Mouse (Mus musculus): Measurements from ENCODE around the gene Lhfp.

Lhfp gene

DNA sequence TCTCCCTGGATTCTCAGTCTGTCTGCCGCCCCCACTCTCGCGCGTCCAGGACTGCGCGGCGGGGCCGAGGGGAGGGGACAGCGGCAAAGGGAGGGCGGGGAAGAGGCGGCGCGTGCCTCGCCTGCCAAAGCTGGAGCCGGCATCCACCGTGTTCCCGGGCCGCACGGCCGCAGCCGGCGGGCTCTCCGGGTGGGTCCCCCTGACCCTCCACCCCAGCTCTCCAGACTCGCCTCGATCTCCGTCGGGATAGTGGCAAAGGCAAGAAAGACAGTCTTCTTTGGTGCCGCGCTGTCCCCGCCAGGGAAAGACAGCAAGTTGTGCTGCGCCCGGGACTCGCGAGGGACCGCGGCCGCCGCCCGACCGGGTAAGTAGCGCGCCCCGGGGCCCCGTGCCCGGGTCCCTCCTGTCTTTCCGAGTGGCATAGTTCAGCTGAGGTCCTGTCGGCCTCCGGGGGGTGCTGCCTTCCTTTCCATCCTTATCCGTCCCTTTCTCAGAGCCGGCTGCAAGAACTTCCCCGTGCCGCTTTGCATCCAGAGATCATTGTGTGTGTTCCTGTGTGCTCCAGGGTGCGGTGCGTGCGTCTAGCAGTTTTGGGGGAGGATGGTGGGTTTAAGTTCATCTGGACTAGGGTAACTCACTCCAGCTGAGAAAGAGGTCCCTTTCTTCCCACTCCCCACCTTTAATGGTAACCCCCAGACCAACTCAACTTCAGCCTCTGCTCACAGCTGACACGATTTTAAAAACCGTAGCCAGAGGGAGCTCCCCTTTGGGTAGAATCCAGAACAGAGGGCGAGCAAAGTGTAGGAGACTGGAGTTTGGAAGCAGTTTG lies at the start of gene Lhfp:
Gene Lhfp (plus strand): TSS at position 118 of the 829 bp plus-strand sequence.
- DNase-seq (ENCODE audit: low spot score): no peak

DNA sequence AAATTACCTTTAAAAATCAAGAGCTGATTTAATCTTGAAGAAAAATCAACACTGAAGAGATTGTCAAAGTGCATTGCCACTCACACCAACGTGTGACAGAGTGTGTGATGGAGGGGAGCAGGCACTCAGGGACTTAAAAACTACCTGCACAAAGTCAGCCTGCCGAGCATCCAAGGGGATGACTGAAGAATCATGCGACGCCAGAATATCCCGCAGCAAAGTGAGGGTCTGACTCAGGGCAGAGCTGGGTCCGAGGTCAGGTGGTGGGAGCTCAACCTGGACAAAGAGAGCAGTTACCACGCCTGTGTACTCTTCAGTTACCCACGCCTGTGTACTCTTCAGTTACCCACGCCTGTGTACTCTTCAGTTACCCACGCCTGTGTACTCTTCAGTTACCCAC lies 48.0 kb upstream of the Lhfp start:
- no peak for DNase-seq (ENCODE audit: low spot score)

DNA sequence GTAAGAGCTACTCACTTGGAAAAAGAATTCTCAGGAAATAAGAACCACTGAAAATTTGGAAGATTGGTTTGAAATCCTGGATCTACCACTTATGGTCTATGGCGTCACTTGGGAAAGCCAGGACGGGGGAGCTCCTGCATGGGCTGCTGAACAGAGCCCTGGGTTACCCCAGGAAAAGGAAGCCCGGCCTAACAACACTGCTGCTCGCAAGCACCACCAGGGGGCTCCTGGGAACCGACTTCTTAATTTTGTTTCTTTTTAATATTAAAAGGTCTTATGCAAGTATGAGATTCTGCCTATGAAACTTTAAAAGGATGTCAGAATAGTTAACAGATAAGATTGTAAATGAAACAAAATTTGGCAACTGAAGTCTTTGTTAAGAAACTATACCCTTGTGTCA lies 46.7 kb upstream of the Lhfp start:
- DNase-seq (ENCODE audit: low spot score): no peak

DNA sequence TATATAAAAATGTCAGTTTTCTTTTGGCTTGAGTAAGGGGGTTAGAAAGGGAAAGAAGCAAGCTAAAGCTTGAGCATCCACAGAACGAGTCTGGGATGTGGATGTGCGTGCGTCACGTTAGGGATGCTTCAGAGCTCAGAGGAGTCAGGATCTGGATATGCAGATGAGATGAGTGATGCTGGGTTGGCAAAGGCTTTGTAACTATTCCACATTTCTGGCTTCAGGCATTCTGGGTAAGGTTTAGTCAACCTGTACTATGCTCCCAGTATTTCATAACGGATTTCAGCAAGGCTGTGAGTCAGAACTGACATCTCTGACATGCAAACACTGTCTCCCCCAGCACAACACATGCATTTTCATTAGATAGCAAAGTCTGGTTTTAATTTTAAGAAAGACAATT lies 44.7 kb upstream of the Lhfp start:
- no peak for DNase-seq (ENCODE audit: low spot score)

DNA sequence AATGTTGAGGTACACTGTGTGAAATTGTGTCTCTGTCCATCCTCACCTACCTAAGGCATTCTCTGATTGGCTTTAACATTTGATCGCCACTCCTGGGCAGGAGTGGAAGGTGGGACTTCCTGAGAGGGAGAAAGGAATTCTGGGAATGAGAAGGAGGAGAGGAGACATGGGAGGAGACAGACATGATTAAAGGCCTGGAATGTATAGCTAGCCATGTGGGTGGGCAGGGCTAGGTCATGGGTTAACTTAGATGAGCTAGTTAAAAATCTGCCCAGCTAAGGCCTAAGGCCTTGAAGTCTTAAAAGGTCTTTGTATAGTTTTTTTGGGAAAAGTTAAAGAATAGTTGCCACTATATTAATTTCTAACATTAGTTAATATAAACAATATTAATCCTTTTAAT lies 43.9 kb upstream of the Lhfp start:
- DNase-seq (ENCODE audit: low spot score): no peak

DNA sequence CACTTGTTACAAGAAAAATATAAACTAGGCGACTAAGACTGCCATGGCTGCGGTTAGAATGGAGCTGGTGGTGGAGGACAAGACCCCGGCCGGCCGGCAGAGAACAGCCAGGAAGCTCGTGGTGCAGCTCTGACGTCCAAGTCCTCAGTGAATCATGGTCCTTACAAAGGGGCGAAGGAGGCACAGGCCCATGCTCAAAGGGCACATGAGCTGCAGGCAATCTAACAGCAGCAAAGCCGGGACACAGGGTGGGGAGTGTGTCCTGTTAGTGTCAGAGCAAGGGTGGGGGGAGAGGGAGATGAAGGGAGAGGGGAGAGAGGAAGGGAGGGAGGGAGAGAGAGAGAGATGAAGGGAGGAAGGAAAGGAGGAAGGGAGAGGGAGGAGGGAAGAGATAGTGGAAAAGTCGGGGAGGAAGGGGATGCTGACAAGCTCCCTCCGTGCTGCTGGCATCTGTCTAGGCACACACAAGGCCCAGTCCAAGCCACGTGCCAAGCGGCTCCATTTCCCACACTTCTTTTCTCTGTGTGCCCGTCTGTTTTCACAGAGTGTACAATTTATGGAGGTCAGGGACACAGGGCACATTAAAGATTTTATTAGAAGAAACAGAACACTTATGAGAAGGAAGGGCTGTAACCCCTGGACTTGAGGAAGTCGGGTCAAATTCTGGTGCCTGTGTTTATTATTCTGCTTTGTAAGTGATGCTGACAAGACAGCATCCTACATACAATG lies 42.1 kb upstream of the Lhfp start:
- DNase-seq (ENCODE audit: low spot score): no peak

DNA sequence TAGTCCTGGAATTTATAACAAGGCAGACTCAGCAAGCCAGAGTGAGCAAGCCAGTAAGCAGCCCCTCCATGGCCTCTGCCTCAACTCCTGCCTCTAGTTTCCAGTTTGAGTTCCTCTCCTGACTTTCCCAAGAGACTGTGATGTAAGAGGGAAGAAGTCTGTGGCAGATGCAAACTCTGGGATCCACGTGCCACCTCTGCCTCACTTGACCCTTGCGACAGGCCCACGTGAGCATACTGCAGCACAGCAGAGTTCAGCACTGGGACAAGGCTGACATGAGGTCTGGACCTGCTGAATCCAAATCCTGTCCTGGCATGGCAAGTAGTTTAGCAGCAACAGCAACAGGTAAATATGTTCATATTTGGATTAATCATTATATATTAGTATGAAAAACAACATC lies 41.3 kb upstream of the Lhfp start:
- DNase-seq (ENCODE audit: low spot score): no peak

DNA sequence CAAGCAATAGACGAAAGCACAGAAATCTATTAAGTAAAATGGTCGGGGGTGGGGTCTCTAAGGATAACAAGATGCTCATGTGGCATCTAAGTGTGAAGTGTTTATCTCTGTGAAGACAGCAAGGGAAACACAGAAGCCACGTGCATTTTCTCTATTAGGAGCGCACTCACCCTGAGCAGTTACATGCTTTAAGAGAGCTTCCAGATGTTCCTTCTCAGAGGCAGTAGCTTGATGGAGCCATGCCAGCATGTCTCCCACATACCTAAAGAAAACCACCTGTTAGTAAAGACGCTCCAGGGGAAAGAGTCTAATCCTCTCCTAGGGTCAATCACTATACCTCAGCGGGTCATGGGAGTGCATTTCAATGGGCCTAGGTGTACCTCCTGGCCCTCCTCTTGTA lies 39.3 kb upstream of the Lhfp start:
- no peak for DNase-seq (ENCODE audit: low spot score)

DNA sequence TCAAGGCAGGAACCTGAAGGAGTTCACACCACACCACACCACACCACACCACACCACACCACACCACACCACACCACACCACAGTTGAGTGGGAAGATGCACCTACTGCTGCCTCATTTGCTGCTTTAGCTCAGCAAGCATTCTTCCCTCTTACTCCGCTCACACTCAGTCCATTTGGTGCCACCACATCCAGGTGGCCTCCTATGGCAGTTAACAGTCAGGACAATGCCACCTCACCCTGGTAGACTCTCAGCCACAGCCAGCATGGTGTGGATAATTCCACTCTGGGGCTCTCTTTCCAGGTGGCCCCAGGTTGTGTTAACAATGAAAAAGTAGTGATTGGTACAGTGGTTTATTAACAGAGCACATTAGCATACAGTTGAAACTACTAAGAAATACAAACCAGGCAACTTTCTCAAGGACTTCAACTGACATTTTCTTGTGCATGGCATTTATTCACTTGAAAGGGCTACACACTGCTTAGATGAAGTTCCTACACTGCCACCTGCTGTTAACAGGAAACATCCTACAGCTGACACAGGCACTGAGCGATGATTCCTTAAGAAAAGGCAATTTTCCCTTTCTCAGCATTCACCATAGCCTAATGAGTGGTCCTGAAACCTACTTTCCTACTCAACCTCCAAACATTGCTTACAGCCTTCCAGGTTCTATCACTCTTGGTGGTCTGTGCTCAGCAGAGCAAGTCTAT lies 36.8 kb upstream of the Lhfp start:
- peak; percentile 48 for DNase-seq (ENCODE audit: low spot score)

DNA sequence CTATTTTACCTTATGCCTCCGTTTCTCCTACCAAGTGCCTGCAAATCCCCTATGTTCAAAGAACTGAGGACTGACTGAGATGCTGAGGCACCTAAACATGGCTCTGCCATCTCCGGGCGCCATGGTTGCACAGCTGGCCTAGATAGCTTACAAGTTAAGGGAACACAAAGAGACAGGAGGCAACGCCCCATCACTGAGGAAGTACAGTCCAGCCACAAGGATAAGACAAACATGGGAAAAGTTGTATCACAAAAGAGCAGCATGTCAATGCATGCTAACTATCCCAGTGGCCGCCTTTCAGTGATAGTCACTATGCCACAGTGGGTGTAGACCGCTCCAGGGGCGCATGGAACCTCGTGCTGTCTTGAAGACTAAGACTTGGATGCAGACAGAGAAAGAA lies 33.9 kb upstream of the Lhfp start:
- DNase-seq (ENCODE audit: low spot score): no peak

DNA sequence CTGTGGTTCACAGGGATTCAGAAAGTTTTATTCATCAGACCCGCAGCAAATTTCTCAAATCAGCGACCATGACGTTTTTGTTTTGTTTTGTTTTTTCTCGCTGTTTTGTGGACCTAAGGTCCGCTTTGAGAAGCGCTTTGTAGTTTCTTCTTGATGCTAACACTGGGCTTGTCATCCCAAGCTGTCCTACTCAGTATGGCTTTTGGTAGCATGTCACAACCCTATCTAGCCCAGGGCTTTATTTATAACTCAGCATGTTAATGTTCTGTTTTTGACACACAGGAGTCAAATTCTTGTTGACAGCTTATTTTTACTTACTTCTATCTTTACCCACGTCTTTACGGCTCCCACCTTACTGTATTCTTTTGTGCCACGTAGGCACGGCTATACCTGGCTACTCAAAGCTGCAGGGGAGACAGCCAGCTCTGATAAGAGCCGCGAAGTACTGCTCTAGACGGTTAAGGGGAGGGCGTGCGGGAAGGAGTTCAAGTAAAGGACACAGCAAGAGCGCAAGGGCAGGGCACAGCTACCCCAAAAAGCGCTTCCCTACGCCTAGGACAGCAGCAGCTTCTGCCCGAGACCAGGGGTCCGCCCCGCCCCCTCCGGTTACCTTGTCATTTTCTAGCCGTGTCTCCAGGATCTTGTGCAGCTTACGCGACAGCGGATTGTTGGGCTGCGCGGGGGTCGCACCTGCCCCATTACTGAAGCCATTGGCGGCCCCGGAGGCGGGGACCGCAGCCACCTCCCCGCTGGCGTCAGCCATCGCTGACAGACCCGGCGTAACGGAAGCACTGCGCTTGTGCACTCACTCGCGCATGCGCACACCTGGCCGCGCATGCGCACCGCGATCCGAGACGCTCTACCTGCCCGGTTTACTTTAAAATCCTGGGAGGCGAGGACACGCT lies 24.6 kb upstream of the Lhfp start, which contains the start of gene Cog6:
Gene Cog6 (minus strand): TSS at position 802 of the 905 bp plus-strand sequence.
- DNase-seq (ENCODE audit: low spot score): peak; percentile 93

DNA sequence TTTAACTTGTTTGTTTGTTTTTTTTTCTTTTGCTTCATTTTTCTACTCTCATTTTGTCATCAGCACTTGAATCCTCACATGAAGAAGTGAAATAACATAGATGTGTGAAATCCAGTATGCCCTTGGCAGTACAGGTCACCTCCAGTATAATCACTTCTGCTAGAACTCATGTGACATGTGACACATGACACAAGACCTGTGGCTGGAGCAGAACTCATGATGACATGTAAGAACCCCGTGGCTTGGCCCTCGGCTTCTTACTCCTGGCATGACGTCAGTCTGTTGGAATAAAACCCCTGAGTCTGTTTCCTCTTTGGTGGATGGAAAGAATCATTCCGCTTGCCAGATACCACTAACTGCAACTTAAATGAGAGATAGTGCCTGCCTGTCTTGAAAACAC lies 14.0 kb upstream of the Lhfp start:
- DNase-seq (ENCODE audit: low spot score): no peak

DNA sequence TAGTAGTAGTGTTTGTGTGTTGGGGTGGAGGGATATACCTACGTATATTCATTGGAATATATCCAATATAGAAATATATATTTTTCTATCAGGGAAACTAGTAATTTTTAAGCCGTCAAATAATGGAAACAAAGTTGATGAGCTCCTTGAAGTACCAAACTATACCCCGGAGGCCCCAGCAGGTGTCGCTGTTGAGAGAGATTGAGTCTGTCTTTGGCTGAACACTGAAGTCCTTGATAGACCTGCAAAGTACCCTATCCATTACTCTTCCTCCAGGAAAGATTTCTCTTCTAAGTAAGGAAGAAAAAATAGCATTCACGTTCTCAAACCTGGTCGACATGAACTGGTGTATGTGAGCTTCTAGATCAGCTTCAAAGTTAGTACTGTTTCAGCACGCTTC lies 12.3 kb upstream of the Lhfp start:
- DNase-seq (ENCODE audit: low spot score): peak; percentile 60

DNA sequence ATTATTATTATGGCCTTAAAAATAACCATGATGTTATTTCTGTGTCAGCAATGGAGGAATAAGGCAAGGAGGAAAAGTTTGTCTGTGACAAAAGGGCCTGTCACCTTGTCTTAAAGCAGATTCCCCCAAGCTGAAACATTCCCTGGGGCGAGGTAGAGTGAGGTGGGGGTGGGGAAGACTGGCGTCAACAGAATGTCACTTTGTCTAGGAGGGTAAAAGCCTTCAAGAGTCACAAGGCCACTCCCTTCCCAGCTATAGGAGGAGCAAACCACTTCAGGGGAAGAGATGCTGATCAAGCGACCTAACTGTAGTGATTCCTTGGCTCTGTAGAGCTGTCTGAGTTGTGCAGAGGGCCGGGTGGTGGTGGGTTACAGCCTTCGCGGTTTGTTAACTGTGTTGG lies 9.7 kb upstream of the Lhfp start:
- DNase-seq (ENCODE audit: low spot score): no peak

DNA sequence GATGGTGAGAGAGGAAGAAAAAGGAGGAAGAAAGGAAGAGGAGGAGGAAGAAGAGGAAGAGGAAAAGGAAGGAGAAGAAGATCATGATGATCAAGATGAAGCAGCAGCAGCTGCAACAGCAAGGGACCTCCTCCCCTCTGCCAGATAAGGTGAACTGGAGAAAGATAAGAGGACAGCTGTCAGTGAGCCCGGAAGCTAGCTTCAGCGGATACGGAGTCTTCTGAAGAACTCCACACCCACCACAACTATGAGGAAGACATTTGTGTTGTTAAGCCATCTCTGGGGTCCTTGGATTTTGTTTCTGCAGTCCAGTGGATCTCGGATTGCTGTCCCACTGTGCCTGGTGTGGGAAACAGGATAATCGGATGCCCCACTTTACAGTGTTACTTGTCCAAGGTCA lies 8.9 kb upstream of the Lhfp start:
- no peak for DNase-seq (ENCODE audit: low spot score)

DNA sequence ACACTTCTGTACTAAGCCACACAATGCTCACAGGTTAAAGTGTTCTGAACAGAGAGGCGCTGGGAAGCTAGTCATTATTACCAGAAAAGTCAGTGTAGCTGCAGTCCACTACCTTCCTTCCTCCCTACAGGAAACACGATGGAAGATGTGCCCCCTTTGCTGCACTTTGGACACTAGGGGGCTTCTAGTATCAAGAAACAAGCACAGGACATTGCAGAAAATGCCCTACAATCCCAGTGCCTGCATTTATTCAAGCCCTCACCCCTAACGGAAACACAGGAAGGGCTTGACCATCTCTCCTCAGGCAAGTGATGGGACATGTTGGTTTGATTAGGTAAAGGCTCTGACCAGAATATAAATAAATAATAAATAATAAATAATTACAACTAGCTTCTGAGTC lies 7.9 kb upstream of the Lhfp start:
- no peak for DNase-seq (ENCODE audit: low spot score)

DNA sequence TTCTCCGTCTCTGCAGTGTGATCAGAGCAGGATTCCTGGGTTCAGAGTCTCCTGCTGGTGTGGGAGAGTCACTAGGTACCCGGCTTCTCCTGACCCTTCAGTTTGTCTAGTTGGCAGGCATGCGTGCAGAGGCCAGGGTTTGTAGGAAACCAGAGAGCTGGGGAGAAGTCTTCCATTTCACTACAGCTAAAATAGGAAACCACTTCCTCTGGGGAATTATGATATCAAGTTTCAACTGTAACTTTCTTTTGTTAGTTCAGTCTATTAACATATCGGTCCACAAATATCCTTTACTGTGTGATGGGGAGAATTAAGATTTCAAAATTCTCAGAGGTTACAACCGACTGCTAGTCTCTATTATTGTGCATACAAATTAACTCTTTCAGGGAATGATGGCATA lies 5.3 kb upstream of the Lhfp start:
- no peak for DNase-seq (ENCODE audit: low spot score)

DNA sequence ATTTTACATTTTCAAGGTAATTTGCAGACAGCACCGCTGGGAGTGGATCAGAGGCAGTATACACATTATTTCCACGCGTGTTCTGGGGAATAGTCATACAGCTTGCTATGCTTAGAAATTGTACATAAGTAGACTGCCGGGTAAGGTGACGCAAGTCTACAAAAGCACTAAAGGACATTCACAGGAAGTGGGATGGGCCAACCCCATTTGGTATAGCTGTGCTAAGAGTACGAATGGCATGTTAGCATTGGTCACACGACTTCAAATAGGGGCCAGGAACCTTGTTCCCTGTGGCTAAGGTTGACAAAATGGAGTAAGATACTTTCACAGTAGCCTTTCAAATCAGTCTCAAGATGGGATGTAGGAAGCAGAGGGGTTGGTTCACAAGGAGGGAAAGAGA lies 4.4 kb upstream of the Lhfp start:
- DNase-seq (ENCODE audit: low spot score): no peak

DNA sequence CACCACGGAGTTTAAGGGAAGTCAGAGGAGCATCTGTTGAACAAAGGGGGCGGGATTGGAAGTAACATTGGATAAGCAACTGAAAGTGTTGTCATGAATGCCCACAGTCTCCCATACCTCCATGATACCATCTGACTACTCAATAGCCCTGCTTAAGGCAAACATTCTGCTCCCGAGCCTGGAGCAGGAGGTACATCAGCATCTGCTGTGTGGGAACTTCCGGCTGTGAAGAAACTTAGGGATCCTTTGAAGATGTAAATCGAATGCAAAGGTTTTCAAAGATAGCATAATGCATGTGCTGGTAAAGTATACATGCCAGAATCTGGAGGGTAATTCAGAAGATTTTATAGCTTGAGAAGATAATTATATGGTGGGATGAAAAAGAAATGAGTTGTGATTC lies 2.4 kb upstream of the Lhfp start:
- DNase-seq (ENCODE audit: low spot score): no peak

DNA sequence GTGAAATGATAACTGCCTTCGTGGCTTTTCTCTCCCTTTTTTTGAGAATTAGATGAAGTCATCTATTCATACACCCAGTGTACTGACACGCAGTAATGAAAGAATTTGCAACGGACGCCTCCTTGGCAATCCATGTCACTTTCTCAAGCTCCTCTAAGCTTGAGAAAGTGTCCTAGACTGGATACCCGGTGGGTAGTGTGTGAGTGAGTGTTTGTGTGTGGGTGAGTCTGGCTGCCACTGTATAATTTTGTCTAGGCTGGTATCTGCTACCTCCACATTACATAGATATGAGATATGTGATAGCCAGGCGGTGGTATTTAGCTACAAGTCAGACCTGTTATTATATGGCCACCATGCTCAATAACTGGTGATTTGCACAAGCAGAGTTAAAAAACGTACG lies 1.6 kb upstream of the Lhfp start:
- no peak for DNase-seq (ENCODE audit: low spot score)

DNA sequence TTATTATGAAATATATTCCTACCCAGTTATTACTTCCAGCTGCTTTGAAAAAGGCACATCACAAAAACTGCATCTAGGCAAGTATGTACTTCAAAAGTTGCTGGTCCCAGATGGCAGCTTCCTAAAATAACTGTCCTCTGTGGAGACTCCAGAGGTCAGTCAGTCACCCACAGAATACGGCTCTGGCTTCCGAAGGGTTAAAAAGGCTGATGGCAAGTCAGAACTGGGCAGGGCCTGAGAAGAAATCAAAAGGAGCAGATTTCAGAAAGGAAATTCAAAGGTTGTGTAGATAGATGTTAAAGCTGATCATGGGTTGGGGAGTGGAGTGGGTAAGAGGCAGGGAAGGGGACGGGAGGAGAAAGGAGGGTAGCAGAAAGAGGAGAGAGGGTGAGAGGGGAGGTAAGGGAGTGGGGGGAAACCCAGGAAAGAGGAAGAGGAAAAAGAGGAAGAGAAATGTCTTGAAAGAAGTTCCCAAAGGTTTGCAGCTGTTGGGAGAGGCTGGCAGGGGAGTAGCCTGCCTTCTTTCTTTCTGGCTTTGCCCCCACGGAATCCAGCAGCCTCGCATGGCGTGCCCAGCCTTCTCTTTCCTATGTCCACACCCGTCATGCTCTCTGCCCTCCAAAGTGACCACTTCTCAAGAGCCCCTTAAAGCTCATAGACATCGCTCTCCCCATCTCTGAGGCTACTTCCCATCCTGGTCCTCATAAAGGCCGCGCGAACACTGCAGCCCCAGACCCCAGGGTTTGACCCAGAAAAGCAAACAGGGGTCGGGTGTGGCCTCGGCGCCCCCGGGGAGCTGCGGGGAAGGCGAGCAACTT lies 526 bp upstream of the Lhfp start:
- DNase-seq (ENCODE audit: low spot score): no peak
